Mouse (Mus musculus) intestine, embryonic 15.5 days (tissue): Measurements from ENCODE around the gene Smco3. TPM values are rescaled to one million over a fixed set of nuclear protein-coding genes. Genes with fewer than 3 reads are reported as not detected.
"Not testable (repeated sequence)": the region's sequence is repeated elsewhere in the genome, so short reads cannot be mapped to it uniquely, and the experiment has no call there.

ENCODE experiments used
- ATAC-seq: fragments of 200-750 bp; cut with Nextera tagmentation; 2 replicates; pipeline ENCODE4 v1.8.0; 2017; ENCODE audit warnings: moderate TSS enrichment, moderate library complexity
- H3K27ac ChIP-seq: fragments of 300-500 bp; sonication (generic); 2 replicates; pipeline ENCODE4 v1.5.1; 2015; ENCODE audit warnings: mild to moderate bottlenecking, inconsistent platforms
- H3K27me3 ChIP-seq: fragments of 300-500 bp; sonication (generic); replicated peaks from 2 replicates; pipeline ENCODE4 v1.6.1; 2015; ENCODE audit warnings: inconsistent platforms
- H3K36me3 ChIP-seq: fragments of 300-500 bp; sonication (generic); 2 replicates; pipeline ENCODE4 v1.6.1; 2015; ENCODE audit warnings: inconsistent platforms
- H3K4me1 ChIP-seq: fragments of 300-500 bp; sonication (generic); replicated peaks from 2 replicates; pipeline ENCODE4 v1.6.1; 2015; ENCODE audit warnings: inconsistent platforms
- H3K4me2 ChIP-seq: fragments of 300-500 bp; sonication (generic); replicated peaks from 2 replicates; pipeline ENCODE4 v1.6.1; 2015; ENCODE audit warnings: mild to moderate bottlenecking, inconsistent platforms
- H3K4me3 ChIP-seq: fragments of 300-500 bp; sonication (generic); replicated peaks from 2 replicates; pipeline ENCODE4 v1.5.1; 2015; ENCODE audit warnings: inconsistent platforms
- H3K9ac ChIP-seq: fragments of 300-500 bp; sonication (generic); 2 replicates; pipeline ENCODE4 v1.6.1; 2015; ENCODE audit warnings: inconsistent platforms
- H3K9me3 ChIP-seq: fragments of 300-500 bp; sonication (generic); 2 replicates; pipeline ENCODE4 v1.6.1; 2016; ENCODE audit warnings: inconsistent platforms
- WGBS: fragments of 180-500 bp; shearing (Covaris S2); methylation state at CpG from one replicate; pipeline ENCODE4 v1.1.7; 2015; 5-methylcytosine and 5-hydroxymethylcytosine counted together
- polyA plus RNA-seq: library from polyadenylated mRNA; unstranded; fragments of >200 nt; fragmentation: Nextera tagmentation; extraction: Ambion mirVana; gene quantifications from 2 replicates; pipeline ENCODE4 v1.2.1, GENCODE M21; 2015

The Smco3 gene
- 2.3 and 3.4 TPM in 2 replicates for polyA plus RNA-seq

GRCm38 (mm10) chr6:136835352-136835751, at the start of gene Smco3:
Gene Smco3, minus strand, starts transcription at chr6:136835452.
- H3K4me2 ChIP-seq = 0 out of 2 replicates have a peak within 1 kb of the TSS, but pooled peaks have one; percentile 15
- H3K27ac ChIP-seq = no peak within 1 kb of the TSS
- H3K27me3 ChIP-seq = no peaks in the 10 kb centered on the region
- no peak within 1 kb of the TSS for H3K4me3 ChIP-seq
- WGBS = 50% methylated on average over 4 of the region's 4 CpGs
- H3K9ac ChIP-seq = no peak within 1 kb of the TSS
- H3K9me3 ChIP-seq = no peaks in the 10 kb centered on the region
- no peaks in the 10 kb centered on the region for H3K36me3 ChIP-seq
- no peaks in the 10 kb centered on the region for H3K4me1 ChIP-seq
- no peak for ATAC-seq

GRCm38 (mm10) chr6:136884766-136885165, 49.5 kb upstream of the Smco3 start:
- not testable (repeated sequence) for ATAC-seq, H3K9ac ChIP-seq, H3K4me1 ChIP-seq, H3K27ac ChIP-seq, H3K9me3 ChIP-seq, H3K27me3 ChIP-seq, H3K4me3 ChIP-seq, H3K36me3 ChIP-seq, H3K4me2 ChIP-seq
- WGBS = 56% methylated on average over 1 of the region's 1 CpGs

GRCm38 (mm10) chr6:136883961-136884360, 48.7 kb upstream of the Smco3 start:
- no peak overlapping the region for H3K4me3 ChIP-seq
- H3K36me3 ChIP-seq = no peaks in the 10 kb centered on the region
- no peak overlapping the region for H3K4me2 ChIP-seq
- no peaks in the 10 kb centered on the region for H3K9me3 ChIP-seq
- 89% methylated on average over 6 of the region's 6 CpGs for WGBS
- 0 out of 2 replicates have a peak, but pooled peaks cover 4% of the 10 kb centered on the region for H3K4me1 ChIP-seq
- no peak for ATAC-seq
- H3K27ac ChIP-seq = no peak overlapping the region
- H3K9ac ChIP-seq = no peak overlapping the region
- H3K27me3 ChIP-seq = no peaks in the 10 kb centered on the region

GRCm38 (mm10) chr6:136883431-136883915, 48.2 kb upstream of the Smco3 start:
- no peaks in the 10 kb centered on the region for H3K9me3 ChIP-seq
- H3K27me3 ChIP-seq = no peaks in the 10 kb centered on the region
- 74% methylated on average over 3 of the region's 3 CpGs for WGBS
- H3K4me3 ChIP-seq = no peak overlapping the region
- no peak overlapping the region for H3K4me2 ChIP-seq
- H3K36me3 ChIP-seq = no peaks in the 10 kb centered on the region
- no peak overlapping the region for H3K27ac ChIP-seq
- ATAC-seq = no peak
- 0 out of 2 replicates have a peak, but pooled peaks cover 4% of the 10 kb centered on the region for H3K4me1 ChIP-seq
- H3K9ac ChIP-seq = no peak overlapping the region

GRCm38 (mm10) chr6:136881678-136882077, 46.4 kb upstream of the Smco3 start:
- no peak overlapping the region for H3K4me2 ChIP-seq
- 58% methylated on average over 8 of the region's 8 CpGs for WGBS
- ATAC-seq = no peak
- no peaks in the 10 kb centered on the region for H3K9me3 ChIP-seq
- no peak overlapping the region for H3K27ac ChIP-seq
- H3K9ac ChIP-seq = no peak overlapping the region
- no peaks in the 10 kb centered on the region for H3K27me3 ChIP-seq
- H3K36me3 ChIP-seq = no peaks in the 10 kb centered on the region
- no peak overlapping the region for H3K4me3 ChIP-seq
- H3K4me1 ChIP-seq = 0 out of 2 replicates have a peak, but pooled peaks cover 4% of the 10 kb centered on the region

- H3K9ac ChIP-seq = 0 out of 2 replicates have a peak within 1 kb of the TSS, but pooled peaks have one; percentile 36
- ATAC-seq = peak; percentile 53
Measured at GRCm38 (mm10) chr6:136875670-136876069, 40.4 kb upstream of the Smco3 start, which contains the start of gene Mgp. Gene Mgp, minus strand, starts transcription at chr6:136875823.

GRCm38 (mm10) chr6:136874599-136874998, 39.3 kb upstream of the Smco3 start:
- H3K27ac ChIP-seq = no peak overlapping the region
- H3K36me3 ChIP-seq = no peaks in the 10 kb centered on the region
- no peaks in the 10 kb centered on the region for H3K9me3 ChIP-seq
- H3K27me3 ChIP-seq = no peaks in the 10 kb centered on the region
- no peak overlapping the region for H3K9ac ChIP-seq
- ATAC-seq = no peak
- H3K4me2 ChIP-seq = peak overlapping the region; percentile 35
- H3K4me3 ChIP-seq = peak overlapping the region; percentile 10; the same call in 1 of the 2 replicates
- 31% methylated on average over 8 of the region's 8 CpGs for whole genome bisulfite sequencing
- H3K4me1 ChIP-seq = 0 out of 2 replicates have a peak, but pooled peaks cover 13% of the 10 kb centered on the region

More at GRCm38 (mm10) chr6:136875670-136876069, 40.4 kb upstream of the Smco3 start, which contains the start of gene Mgp:
- H3K4me3 ChIP-seq = peak within 1 kb of the TSS; percentile 24
- H3K9me3 ChIP-seq = no peaks in the 10 kb centered on the region
- no peaks in the 10 kb centered on the region for H3K36me3 ChIP-seq
- 0 out of 2 replicates have a peak within 1 kb of the TSS, but pooled peaks have one; percentile 36 for H3K27ac ChIP-seq
- H3K4me1 ChIP-seq = 0 out of 2 replicates have a peak, but pooled peaks cover 13% of the 10 kb centered on the region
- H3K27me3 ChIP-seq = no peaks in the 10 kb centered on the region
- H3K4me2 ChIP-seq = peak within 1 kb of the TSS; percentile 38
- WGBS = 39% methylated on average over 9 of the region's 9 CpGs

- no peaks in the 10 kb centered on the region for H3K9me3 ChIP-seq
- 64% methylated on average over 5 of the region's 5 CpGs for WGBS
- peaks cover 7% of the 10 kb centered on the region; the same call in 1 of the 2 replicates for H3K4me1 ChIP-seq
- H3K4me2 ChIP-seq = no peak overlapping the region
- no peak overlapping the region for H3K4me3 ChIP-seq
- H3K27me3 ChIP-seq = no peaks in the 10 kb centered on the region
- no peaks in the 10 kb centered on the region for H3K36me3 ChIP-seq
- no peak overlapping the region for H3K27ac ChIP-seq
- no peak for ATAC-seq
- H3K9ac ChIP-seq = no peak overlapping the region
Measured at GRCm38 (mm10) chr6:136868921-136869320, 33.7 kb upstream of the Smco3 start.

- H3K27ac ChIP-seq = no peak overlapping the region
- 60% methylated on average over 4 of the region's 4 CpGs for WGBS
- ATAC-seq = no peak
Measured at GRCm38 (mm10) chr6:136866150-136866549, 30.9 kb upstream of the Smco3 start.

GRCm38 (mm10) chr6:136865360-136865759, 30.1 kb upstream of the Smco3 start:
- Histone ChIP-seq H3K9ac (no peak overlapping the region), H3K4me1 (peaks cover 5% of the 10 kb centered on the region; the same call in 1 of the 2 replicates), H3K27ac (no peak overlapping the region), H3K27me3 (no peaks in the 10 kb centered on the region), H3K36me3 (no peaks in the 10 kb centered on the region), H3K4me3 (no peak overlapping the region), H3K4me2 (no peak overlapping the region), H3K9me3 (no peaks in the 10 kb centered on the region)
- WGBS = 93% methylated on average over 5 of the region's 5 CpGs
- ATAC-seq = no peak

More at GRCm38 (mm10) chr6:136866150-136866549, 30.9 kb upstream of the Smco3 start:
- Histone ChIP-seq H3K4me2 (no peak overlapping the region), H3K4me1 (peaks cover 5% of the 10 kb centered on the region; the same call in 1 of the 2 replicates), H3K9ac (no peak overlapping the region), H3K4me3 (no peak overlapping the region), H3K9me3 (no peaks in the 10 kb centered on the region), H3K27me3 (no peaks in the 10 kb centered on the region), H3K36me3 (no peaks in the 10 kb centered on the region)

GRCm38 (mm10) chr6:136861020-136861419, 25.8 kb upstream of the Smco3 start:
- no peaks in the 10 kb centered on the region for H3K36me3 ChIP-seq
- no peak overlapping the region for H3K27ac ChIP-seq
- H3K9ac ChIP-seq = no peak overlapping the region
- peaks cover 17% of the 10 kb centered on the region for H3K4me1 ChIP-seq
- no peaks in the 10 kb centered on the region for H3K9me3 ChIP-seq
- ATAC-seq = 0 out of 2 replicates have a peak, but pooled peaks have one; percentile 15
- no peak overlapping the region for H3K4me2 ChIP-seq
- 36% methylated on average over 9 of the region's 9 CpGs for WGBS
- H3K27me3 ChIP-seq = no peaks in the 10 kb centered on the region
- no peak overlapping the region for H3K4me3 ChIP-seq

GRCm38 (mm10) chr6:136858420-136858819, 23.2 kb upstream of the Smco3 start:
- H3K27ac ChIP-seq = no peak overlapping the region
- no peak overlapping the region for H3K4me3 ChIP-seq
- no peaks in the 10 kb centered on the region for H3K36me3 ChIP-seq
- no peak overlapping the region for H3K9ac ChIP-seq
- H3K9me3 ChIP-seq = no peaks in the 10 kb centered on the region
- no peak for ATAC-seq
- H3K4me1 ChIP-seq = peaks cover 14% of the 10 kb centered on the region
- WGBS = 34% methylated on average over 8 of the region's 8 CpGs
- H3K27me3 ChIP-seq = no peaks in the 10 kb centered on the region
- no peak overlapping the region for H3K4me2 ChIP-seq

GRCm38 (mm10) chr6:136857873-136858260, 22.6 kb upstream of the Smco3 start:
- 13% methylated on average over 11 of the region's 11 CpGs for WGBS
- Histone ChIP-seq H3K27ac (peak overlapping the region; percentile 73), H3K4me3 (no peak overlapping the region), H3K9ac (no peak overlapping the region), H3K36me3 (no peaks in the 10 kb centered on the region), H3K4me2 (peak overlapping the region; percentile 42), H3K27me3 (no peaks in the 10 kb centered on the region), H3K9me3 (no peaks in the 10 kb centered on the region), H3K4me1 (peaks cover 14% of the 10 kb centered on the region)
- ATAC-seq = peak; percentile 65
